Mouse (Mus musculus) E14TG2a.4 (cell line): ENCODE data around the gene Gm8677.
"Not testable (repeated sequence)": the region's sequence is repeated elsewhere in the genome, so short reads cannot be mapped to it uniquely, and the experiment has no call there.

Source experiments
- CTCF ChIP-seq: conservative IDR thresholded peaks from 2 replicates; pipeline ENCODE4 v1.5.1; 2014; ENCODE audit warnings: low read length
- NANOG ChIP-seq: IDR thresholded peaks from 2 replicates; pipeline ENCODE4 v1.6.1; 2014; ENCODE audit warnings: borderline replicate concordance, low read length, mixed read lengths

DNA sequence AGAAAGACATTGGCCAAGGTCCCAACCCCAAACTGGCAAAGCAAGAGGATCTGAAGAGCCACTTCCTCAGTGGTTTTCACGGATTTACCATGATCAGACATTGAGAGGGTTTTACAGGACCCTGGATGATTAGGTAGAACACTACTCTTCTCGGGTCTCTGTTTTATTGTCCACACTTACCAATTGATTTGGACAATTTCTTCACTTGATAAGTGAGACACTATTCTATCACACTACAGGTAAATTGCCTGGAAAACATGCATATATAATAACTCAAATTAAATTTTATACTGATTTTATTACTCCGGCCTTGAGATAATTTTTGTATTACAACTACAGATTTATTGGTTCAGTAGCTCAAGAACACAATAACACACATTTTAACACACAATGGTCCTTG, 35.1 kb downstream of the Gm8677 start, which contains the start of gene Vmn1r151:
- not testable (repeated sequence) for TF ChIP-seq CTCF, NANOG
